Mouse (Mus musculus): Measurements from ENCODE around the gene Sox10.

Gene Sox10

GRCm38 (mm10) chr15:79122546-79122945 is 42.5 kb downstream of the Sox10 start:
- DNase-seq = no peak

- no peak for DNase-seq
These were observed 42.9 kb downstream of the Sox10 start for GRCm38 (mm10) chr15:79122119-79122518.

DNA sequence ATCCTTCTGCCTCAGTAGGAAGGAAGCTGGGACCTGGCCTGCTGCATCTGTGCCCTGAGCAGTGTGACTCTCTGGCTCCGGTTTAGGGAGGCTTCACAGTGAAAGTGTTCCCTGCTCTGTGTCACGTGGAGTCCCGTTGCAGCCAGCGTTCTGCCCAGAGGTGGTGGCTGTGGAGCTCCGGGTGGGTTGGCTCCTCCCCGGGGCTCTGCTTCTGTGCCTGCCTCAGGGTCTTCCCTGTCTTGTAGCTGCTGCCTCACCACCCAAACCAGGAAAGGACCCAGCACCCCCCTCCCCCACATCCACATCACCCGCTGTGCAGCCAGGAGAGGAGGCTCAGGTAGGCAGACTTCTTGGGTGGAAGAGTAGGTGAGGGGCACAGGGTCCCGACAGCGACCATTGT is 45.5 kb downstream of the Sox10 start:
- DNase-seq = no peak

DNA sequence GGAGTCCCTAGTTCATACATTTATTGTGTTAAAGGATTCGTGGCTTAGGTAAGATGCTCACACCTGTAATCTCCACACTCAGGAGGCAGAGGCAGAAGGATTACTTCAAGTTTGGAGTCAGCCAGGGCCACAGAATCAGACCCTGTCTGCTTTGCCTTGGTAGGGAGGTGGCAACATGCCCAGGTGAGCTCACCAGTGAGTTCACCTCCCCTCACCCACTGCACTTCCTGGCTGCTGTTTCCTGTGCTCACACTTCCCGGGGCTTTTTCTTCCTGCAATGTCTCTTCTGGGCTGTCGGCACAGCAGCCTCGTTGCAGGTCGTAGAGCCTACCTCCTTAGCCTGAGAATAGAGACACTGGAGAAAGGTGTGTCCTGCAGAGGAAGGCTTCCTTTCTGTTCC is 49.8 kb downstream of the Sox10 start:
- peak in 1 of 2 experiments; percentile 50 for DNase-seq

- peak in 1 of 2 experiments; percentile 54 for DNase-seq
These were observed 53.3 kb downstream of the Sox10 start for GRCm38 (mm10) chr15:79111774-79112173.

- no peak for DNase-seq
These were observed 54.5 kb downstream of the Sox10 start for GRCm38 (mm10) chr15:79110528-79110927.

- DNase-seq = no peak
These were observed 55.0 kb downstream of the Sox10 start for GRCm38 (mm10) chr15:79110031-79110430.

DNA sequence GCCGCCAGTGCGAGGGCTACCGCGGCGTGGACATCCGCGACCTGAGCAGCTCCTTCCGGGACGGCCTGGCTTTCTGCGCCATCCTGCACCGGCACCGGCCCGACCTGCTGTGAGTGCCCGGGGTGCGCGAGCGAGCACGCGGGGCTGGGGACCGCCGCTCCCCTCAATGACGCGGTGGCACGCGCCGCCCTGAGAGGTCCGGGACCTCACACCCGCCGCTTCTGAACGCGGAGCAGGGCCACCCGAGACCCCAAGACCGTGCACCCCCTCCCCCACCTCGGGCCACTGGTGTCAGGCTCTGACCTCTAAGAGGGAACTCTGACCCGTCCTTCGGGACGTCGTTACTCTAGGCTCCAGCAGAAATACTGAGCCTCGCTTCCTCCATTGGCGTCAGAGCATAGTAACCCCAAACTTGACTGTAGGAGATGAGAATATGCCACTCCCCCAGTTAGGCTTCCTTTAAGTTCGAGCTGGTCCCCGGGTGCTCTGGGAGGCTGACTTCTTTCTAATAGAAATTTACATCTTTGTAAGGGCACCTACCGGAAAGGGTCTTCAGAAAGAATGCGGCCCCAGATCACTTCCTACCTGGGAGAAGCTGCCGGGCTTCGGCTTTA is 55.6 kb downstream of the Sox10 start:
- no peak for DNase-seq

DNA sequence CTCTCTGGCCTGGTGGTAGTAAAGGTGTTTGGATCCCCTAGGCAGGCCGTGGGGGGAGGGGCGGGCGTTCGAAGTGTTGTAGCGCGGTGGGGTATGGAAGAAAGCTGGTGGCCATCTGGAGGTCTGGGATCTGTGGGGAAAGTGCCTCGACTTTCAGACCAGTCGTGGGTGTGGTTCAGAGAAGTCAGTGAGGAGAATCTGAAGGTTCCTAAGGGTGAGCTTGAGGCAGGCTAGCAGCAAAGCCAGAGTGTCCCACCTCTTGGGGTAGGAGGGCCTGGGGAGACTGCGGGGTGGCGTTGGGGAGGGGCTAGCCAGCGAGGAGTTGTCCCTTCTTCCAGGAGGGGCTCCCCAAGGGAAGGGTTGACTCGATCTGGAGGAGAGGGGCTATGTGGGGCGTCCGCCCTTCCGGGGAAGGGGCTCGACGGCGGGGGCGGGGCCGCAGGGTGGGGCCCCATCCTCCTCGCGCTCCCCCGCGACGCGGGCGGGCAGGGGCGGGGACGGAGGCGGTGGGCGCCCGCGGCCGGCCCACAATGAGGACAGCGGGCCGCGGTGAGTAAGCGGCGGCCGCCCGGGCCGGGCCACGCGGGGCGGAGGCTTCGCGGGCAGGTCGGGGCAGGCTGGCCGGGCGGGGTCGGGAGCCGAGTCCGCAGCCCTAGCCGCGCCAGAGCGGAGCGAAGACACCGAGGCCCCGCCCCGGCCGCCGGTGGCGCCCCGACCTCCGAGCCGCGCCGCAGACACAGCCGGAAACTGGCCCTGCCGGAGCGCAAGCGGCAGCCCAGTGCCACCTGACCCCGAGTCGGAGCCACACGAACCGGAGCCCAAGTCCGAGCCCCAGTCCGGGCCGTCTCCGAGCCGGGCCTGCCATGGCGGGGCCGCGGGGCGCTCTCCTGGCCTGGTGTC is 56.4 kb downstream of the Sox10 start, which contains the start of gene Micall1:
Micall1 (plus strand) TSS at position 478 of the 900 bp plus-strand sequence.
- peak; percentile 76 to 86 for DNase-seq

- DNase-seq = no peak
These were observed 57.1 kb downstream of the Sox10 start for GRCm38 (mm10) chr15:79107966-79108365.

DNA sequence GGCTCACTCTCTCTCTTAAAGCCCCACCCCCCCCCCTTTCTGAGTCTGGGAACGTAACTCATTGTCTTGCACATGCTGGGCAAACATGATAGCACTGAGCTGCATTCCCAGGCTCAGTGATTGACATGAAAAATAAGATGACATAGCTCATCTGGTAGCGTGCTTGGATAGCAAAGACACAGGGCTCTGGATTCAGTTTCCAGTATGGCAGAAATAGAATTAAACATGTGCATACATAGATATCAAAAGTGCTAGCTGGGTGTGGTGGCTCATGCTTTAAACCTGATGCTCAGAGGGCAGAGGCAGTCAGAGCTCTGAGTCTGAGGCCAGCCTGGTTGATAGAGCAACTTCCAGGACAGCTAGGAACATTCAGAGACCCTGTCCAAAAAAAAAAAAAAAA is 59.2 kb downstream of the Sox10 start:
- no peak for DNase-seq

Data from kidney, postnatal 4 days (tissue).